Comparison of ENCODE assay signal across 8 mouse cellular contexts in genomic region chr1:59482331-59482695, GRCm38 (mm10). TPM values are rescaled to one million over a fixed set of nuclear protein-coding genes. Genes with fewer than 3 reads are reported as not detected.
DNase-seq lines count a peak whose midpoint lies in the region; ATAC-seq and TF ChIP-seq lines count a peak whose summit lies in the region.

Gene Fzd7, plus strand, starts transcription at chr1:59482424.

- peak within 1 kb of the TSS; percentile 80 for H3K4me3 ChIP-seq in lung, adult 2 months (replicated peaks; ENCODE audit: extremely low read depth, low read depth, low read length)
- H3K4me3 ChIP-seq in forebrain, embryonic 13.5 days, result peak within 1 kb of the TSS; percentile 66
- peak within 1 kb of the TSS; percentile 78 for H3K4me3 ChIP-seq in intestine, embryonic 16.5 days (ENCODE audit: low read length)
- peak within 1 kb of the TSS; percentile 52 for H3K4me3 ChIP-seq in midbrain, embryonic 15.5 days

- DNase-seq in lung, adult 2 months, result no peak
- DNase-seq in lung, adult 18-20 months, result no peak
- DNase-seq in adrenal gland, postnatal 10 days, result no peak
- DNase-seq in frontal cortex, postnatal 14 days (ENCODE audit: low spot score in 2 of 2), result no peak
- no peak for DNase-seq in frontal cortex, postnatal 10 days (ENCODE audit: low spot score in 2 of 2)

- H3K9ac ChIP-seq in forebrain, embryonic 13.5 days, result peak within 1 kb of the TSS; percentile 80
- peak within 1 kb of the TSS; percentile 86 for H3K9ac ChIP-seq in intestine, embryonic 16.5 days (ENCODE audit: low read depth, low read length)
- H3K9ac ChIP-seq in midbrain, embryonic 15.5 days, result peak within 1 kb of the TSS; percentile 49

- no peak for TF ChIP-seq CTCF in lung, adult 2 months (IDR thresholded peaks at IDR 0.05; ENCODE audit: insufficient read depth, low read length)

- ATAC-seq in forebrain, embryonic 13.5 days, result peak; percentile 14; the same call in 1 of the 2 replicates
- peak; percentile 51 for ATAC-seq in intestine, embryonic 16.5 days
- peak; percentile 28 for ATAC-seq in midbrain, embryonic 15.5 days (replicated peaks)

- H3K36me3 ChIP-seq in forebrain, embryonic 13.5 days (ENCODE audit: poor library complexity, severe bottlenecking), result no peaks in the 10 kb centered on the region
- no peaks in the 10 kb centered on the region for H3K36me3 ChIP-seq in intestine, embryonic 16.5 days (ENCODE audit: control insufficient read depth, insufficient read depth, low read length)
- H3K36me3 ChIP-seq in midbrain, embryonic 15.5 days (replicated peaks), result no peaks in the 10 kb centered on the region

- peak within 1 kb of the TSS; percentile 99 for H3K4me2 ChIP-seq in forebrain, embryonic 13.5 days
- peak within 1 kb of the TSS; percentile 97 for H3K4me2 ChIP-seq in intestine, embryonic 16.5 days (ENCODE audit: low read depth, low read length)
- peak within 1 kb of the TSS; percentile 91 for H3K4me2 ChIP-seq in midbrain, embryonic 15.5 days

- H3K27me3 ChIP-seq in forebrain, embryonic 13.5 days, result peaks cover 44% of the 10 kb centered on the region
- no peaks in the 10 kb centered on the region for H3K27me3 ChIP-seq in intestine, embryonic 16.5 days (replicated peaks; ENCODE audit: control insufficient read depth, insufficient read depth, low read length)
- H3K27me3 ChIP-seq in midbrain, embryonic 15.5 days (replicated peaks), result peaks cover 27% of the 10 kb centered on the region

- no peak for TF ChIP-seq POLR2A in lung, adult 2 months (IDR thresholded peaks at IDR 0.05; ENCODE audit: borderline replicate concordance, extremely low read depth, low read depth, low read length)

- peak within 1 kb of the TSS; percentile 67 for H3K27ac ChIP-seq in forebrain, embryonic 13.5 days
- peak within 1 kb of the TSS; percentile 97 for H3K27ac ChIP-seq in intestine, embryonic 16.5 days (ENCODE audit: low read length)
- peak within 1 kb of the TSS; percentile 61 for H3K27ac ChIP-seq in midbrain, embryonic 15.5 days

- H3K4me1 ChIP-seq in lung, adult 2 months (ENCODE audit: control insufficient read depth, insufficient read depth, low read length), result peaks cover 10% of the 10 kb centered on the region; the same call in 1 of the 2 replicates
- H3K4me1 ChIP-seq in forebrain, embryonic 13.5 days, result peaks cover 66% of the 10 kb centered on the region
- peaks cover 27% of the 10 kb centered on the region for H3K4me1 ChIP-seq in intestine, embryonic 16.5 days (ENCODE audit: control insufficient read depth, insufficient read depth, low read length)
- peaks cover 50% of the 10 kb centered on the region for H3K4me1 ChIP-seq in midbrain, embryonic 15.5 days

- under 1% methylated on average over 35 of the region's 35 CpGs for WGBS in lung, adult 2 months
- 1% methylated on average over 35 of the region's 35 CpGs for WGBS in forebrain, embryonic 13.5 days
- WGBS in intestine, embryonic 16.5 days, result under 1% methylated on average over 35 of the region's 35 CpGs
- WGBS in midbrain, embryonic 15.5 days, result under 1% methylated on average over 35 of the region's 35 CpGs

- H3K9me3 ChIP-seq in forebrain, embryonic 13.5 days (replicated peaks), result no peaks in the 10 kb centered on the region
- no peaks in the 10 kb centered on the region for H3K9me3 ChIP-seq in intestine, embryonic 16.5 days (ENCODE audit: control insufficient read depth, low read length)
- H3K9me3 ChIP-seq in midbrain, embryonic 15.5 days, result no peaks in the 10 kb centered on the region

RNA-seq across cellular contexts. Expression of gene Fzd7, which starts in this region (rescaled TPM):
- 39.4 and 41.0 TPM in 2 replicates for polyA plus RNA-seq in lung, adult 2 months (2012; rRNA removed)
- 10 to 100 TPM; 12.6 to 18.3 TPM for total RNA-seq in adrenal gland, postnatal 10 days (2021)
- 2.8 and 3.4 TPM in 2 replicates for polyA plus RNA-seq in forebrain, embryonic 13.5 days (2015; fragmentation: Nextera tagmentation; extraction: Ambion mirVana)
- 3.4 and 3.8 TPM in 2 replicates for polyA plus RNA-seq in intestine, embryonic 16.5 days (2015; fragmentation: Nextera tagmentation; extraction: Ambion mirVana)
- polyA plus RNA-seq in midbrain, embryonic 15.5 days (2015; fragmentation: Nextera tagmentation; extraction: Ambion mirVana), result 3.0 and 3.3 TPM in 2 replicates
